Mouse (Mus musculus) midbrain, embryonic 11.5 days (tissue): ENCODE data around the gene Arl15. TPM values are rescaled to one million over a fixed set of nuclear protein-coding genes. Genes with fewer than 3 reads are reported as not detected.

Experiments
- ATAC-seq: fragments of 200-750 bp; cut with Nextera tagmentation; 2 replicates; pipeline ENCODE4 v1.8.0; 2017; ENCODE audit warnings: moderate TSS enrichment, moderate library complexity; ENCODE audit not compliant: low FRiP score
- DNase-seq: peaks from one replicate; pipeline ENCODE4 v3.0.0; 2015; ENCODE audit warnings: low spot score; ENCODE audit errors: missing footprints
- H3K27ac ChIP-seq: fragments of 300-500 bp; sonication (generic); 2 replicates; pipeline ENCODE4 v1.5.1; 2014; ENCODE audit warnings: low read depth, low read length
- H3K27me3 ChIP-seq: fragments of 300-500 bp; sonication (generic); 2 replicates; pipeline ENCODE4 v1.6.1; 2014; ENCODE audit warnings: mild to moderate bottlenecking, low read length, moderate library complexity, mixed read lengths; ENCODE audit not compliant: control insufficient read depth, insufficient read depth
- H3K36me3 ChIP-seq: fragments of 300-500 bp; sonication (generic); 2 replicates; pipeline ENCODE4 v1.6.1; 2014; ENCODE audit warnings: mild to moderate bottlenecking, low read length, moderate library complexity, mixed read lengths; ENCODE audit not compliant: control insufficient read depth, insufficient read depth
- H3K4me1 ChIP-seq: fragments of 300-500 bp; sonication (generic); 2 replicates; pipeline ENCODE4 v1.6.1; 2014; ENCODE audit warnings: low read length; ENCODE audit not compliant: control insufficient read depth, insufficient read depth
- H3K4me2 ChIP-seq: fragments of 300-500 bp; sonication (generic); 2 replicates; pipeline ENCODE4 v1.6.1; 2014; ENCODE audit warnings: mild to moderate bottlenecking, moderate library complexity
- H3K4me3 ChIP-seq: fragments of 300-500 bp; sonication (generic); 2 replicates; pipeline ENCODE4 v1.5.1; 2014; ENCODE audit warnings: low read depth, low read length
- H3K9ac ChIP-seq: fragments of 300-500 bp; sonication (generic); 2 replicates; pipeline ENCODE4 v1.6.1; 2014; ENCODE audit warnings: low read length
- H3K9me3 ChIP-seq: fragments of 300-500 bp; sonication (generic); 2 replicates; pipeline ENCODE4 v1.6.1; 2016; ENCODE audit warnings: low read length; ENCODE audit not compliant: control insufficient read depth
- WGBS: fragments of 180-500 bp; shearing (Covaris S2); extraction: QIAGEN DNeasy Blood & Tissue Kit; methylation state at CpG from one replicate; pipeline ENCODE4 v1.1.7; 2014; 5-methylcytosine and 5-hydroxymethylcytosine counted together
- polyA plus RNA-seq: library from polyadenylated mRNA; unstranded; fragments of >200 nt; fragmentation: Nextera tagmentation; extraction: Ambion mirVana; gene quantifications from 2 replicates; pipeline ENCODE4 v1.2.1, GENCODE M21; 2014

Arl15 gene
- polyA plus RNA-seq, 1 experiment from 2014 or later, result 13.6 TPM

- H3K4me3 ChIP-seq, result no peak overlapping the region
- H3K9me3 ChIP-seq, result no peaks in the 10 kb centered on the region
- 89% methylated on average over 19 of the region's 19 CpGs for WGBS
- H3K9ac ChIP-seq, result no peak overlapping the region
- DNase-seq, result peak; percentile 56
- H3K4me2 ChIP-seq, result no peak overlapping the region
- H3K36me3 ChIP-seq, result no peaks in the 10 kb centered on the region
- H3K4me1 ChIP-seq, result no peaks in the 10 kb centered on the region
- ATAC-seq, result no peak
- H3K27me3 ChIP-seq, result no peaks in the 10 kb centered on the region
- H3K27ac ChIP-seq, result no peak overlapping the region
These were observed 324.0 kb downstream of the Arl15 start for GRCm38 (mm10) chr13:114118104-114118830.

- DNase-seq (no peak), ATAC-seq (no peak)
- H3K27me3 ChIP-seq, result no peaks in the 10 kb centered on the region
- 91% methylated on average over 4 of the region's 4 CpGs for WGBS
- H3K9me3 ChIP-seq, result no peaks in the 10 kb centered on the region
- H3K9ac ChIP-seq, result no peak overlapping the region
- no peak overlapping the region for H3K4me3 ChIP-seq
- H3K27ac ChIP-seq, result no peak overlapping the region
- no peak overlapping the region for H3K4me2 ChIP-seq
- no peaks in the 10 kb centered on the region for H3K36me3 ChIP-seq
- H3K4me1 ChIP-seq, result no peaks in the 10 kb centered on the region
These were observed 325.5 kb downstream of the Arl15 start for GRCm38 (mm10) chr13:114119816-114120215.

DNA sequence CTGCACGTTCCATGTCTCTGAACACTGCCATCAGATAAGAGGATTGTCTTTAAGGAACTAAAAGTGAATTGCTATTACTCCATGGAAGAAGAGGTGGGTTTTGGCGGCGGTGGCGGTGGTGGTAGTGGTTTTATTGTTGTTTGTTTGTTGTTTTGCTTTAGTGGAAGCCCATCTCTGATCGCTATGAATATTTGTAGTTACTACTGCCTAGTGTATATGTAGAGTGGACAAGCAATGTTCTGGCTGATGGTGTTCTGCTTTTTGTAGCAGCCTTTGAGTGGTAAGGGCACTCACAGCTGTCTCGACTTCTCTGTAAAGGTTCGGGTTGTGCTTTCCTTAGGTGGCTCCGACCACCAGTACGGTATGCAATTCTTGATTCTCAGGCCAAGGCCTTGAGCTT is 327.3 kb downstream of the Arl15 start:
- Histone ChIP-seq H3K4me3 (no peak overlapping the region), H3K4me1 (no peaks in the 10 kb centered on the region), H3K9me3 (no peaks in the 10 kb centered on the region), H3K36me3 (no peaks in the 10 kb centered on the region), H3K4me2 (no peak overlapping the region), H3K27ac (no peak overlapping the region), H3K9ac (no peak overlapping the region), H3K27me3 (no peaks in the 10 kb centered on the region)
- ATAC-seq, result no peak
- peak; percentile 67 for DNase-seq
- WGBS, result 92% methylated on average over 9 of the region's 9 CpGs

DNA sequence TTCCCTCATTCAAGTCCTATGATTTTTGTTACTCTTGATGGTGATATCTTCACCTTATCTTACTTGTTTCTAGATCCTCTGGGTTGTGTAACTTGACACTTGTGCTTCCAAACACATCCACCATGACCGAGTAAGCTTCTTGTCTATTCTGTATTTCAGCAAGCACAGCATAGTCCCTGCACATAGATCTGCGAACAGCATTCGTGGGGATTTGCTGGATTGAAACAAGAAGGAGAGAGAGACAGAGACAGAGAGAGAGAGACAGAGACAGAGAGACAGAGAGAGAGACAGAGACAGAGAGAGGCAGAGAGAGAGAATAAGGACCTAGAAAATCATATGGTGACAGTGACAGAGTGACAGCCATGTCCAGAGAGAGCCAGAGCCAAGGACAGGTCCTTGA is 329.1 kb downstream of the Arl15 start:
- H3K9ac ChIP-seq, result no peak overlapping the region
- ATAC-seq, result no peak
- peak; percentile 57 for DNase-seq
- WGBS, result 83% methylated on average over 3 of the region's 3 CpGs
- H3K27me3 ChIP-seq, result no peaks in the 10 kb centered on the region
- H3K4me3 ChIP-seq, result no peak overlapping the region
- H3K9me3 ChIP-seq, result peaks cover 4% of the 10 kb centered on the region; the same call in 1 of the 2 replicates
- H3K4me2 ChIP-seq, result no peak overlapping the region
- no peaks in the 10 kb centered on the region for H3K4me1 ChIP-seq
- H3K27ac ChIP-seq, result no peak overlapping the region
- H3K36me3 ChIP-seq, result no peaks in the 10 kb centered on the region

DNA sequence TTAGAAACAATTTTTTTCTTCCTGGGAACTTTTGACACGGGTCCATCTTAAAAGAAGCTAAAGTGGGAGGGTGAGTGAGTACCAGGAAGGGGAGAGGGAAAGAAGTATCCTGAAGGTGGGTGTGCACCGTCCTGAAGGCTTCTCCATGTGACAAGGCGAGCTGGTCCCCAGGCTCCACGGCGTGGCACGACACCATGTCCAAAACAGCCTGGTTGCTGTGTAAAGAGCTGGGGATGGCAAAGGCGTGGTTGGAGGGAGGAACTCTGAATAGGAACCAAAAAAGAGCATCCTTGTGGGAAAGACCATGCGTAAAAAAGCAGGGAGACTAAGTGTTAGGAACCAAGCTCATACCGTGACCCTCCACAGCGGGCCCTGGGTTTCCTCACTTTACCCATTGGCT is 330.1 kb downstream of the Arl15 start:
- Histone ChIP-seq H3K4me1 (no peaks in the 10 kb centered on the region), H3K9ac (no peak overlapping the region), H3K4me3 (no peak overlapping the region), H3K9me3 (peaks cover 6% of the 10 kb centered on the region; the same call in 1 of the 2 replicates), H3K4me2 (no peak overlapping the region), H3K27ac (no peak overlapping the region), H3K36me3 (no peaks in the 10 kb centered on the region), H3K27me3 (no peaks in the 10 kb centered on the region)
- DNase-seq, result peak; percentile 76
- WGBS, result 88% methylated on average over 10 of the region's 10 CpGs
- no peak for ATAC-seq

DNA sequence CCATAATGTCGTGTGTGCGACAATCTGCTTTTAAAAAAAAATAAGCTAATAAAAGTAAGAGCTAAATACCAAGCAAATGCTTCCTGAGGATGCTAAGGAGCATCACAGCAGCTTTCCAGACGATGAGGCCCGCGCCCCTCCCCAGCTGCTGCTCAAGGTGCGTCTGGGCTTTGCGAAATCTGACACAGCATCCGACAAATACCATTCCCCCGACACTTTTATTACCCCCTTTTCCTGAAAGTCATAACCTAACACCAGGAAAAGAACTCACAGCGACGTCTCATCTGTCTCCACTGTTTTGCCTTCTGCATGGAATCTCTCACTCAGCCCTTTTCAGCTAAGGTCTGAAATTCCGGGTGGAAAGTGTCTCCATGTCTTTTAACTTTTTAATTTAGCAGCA is 330.7 kb downstream of the Arl15 start:
- WGBS, result 86% methylated on average over 12 of the region's 12 CpGs
- Histone ChIP-seq H3K4me3 (no peak overlapping the region), H3K36me3 (no peaks in the 10 kb centered on the region), H3K27ac (no peak overlapping the region), H3K4me2 (no peak overlapping the region), H3K9me3 (peaks cover 6% of the 10 kb centered on the region; the same call in 1 of the 2 replicates), H3K4me1 (no peaks in the 10 kb centered on the region), H3K27me3 (no peaks in the 10 kb centered on the region), H3K9ac (no peak overlapping the region)
- ATAC-seq, result no peak
- DNase-seq, result no peak

DNA sequence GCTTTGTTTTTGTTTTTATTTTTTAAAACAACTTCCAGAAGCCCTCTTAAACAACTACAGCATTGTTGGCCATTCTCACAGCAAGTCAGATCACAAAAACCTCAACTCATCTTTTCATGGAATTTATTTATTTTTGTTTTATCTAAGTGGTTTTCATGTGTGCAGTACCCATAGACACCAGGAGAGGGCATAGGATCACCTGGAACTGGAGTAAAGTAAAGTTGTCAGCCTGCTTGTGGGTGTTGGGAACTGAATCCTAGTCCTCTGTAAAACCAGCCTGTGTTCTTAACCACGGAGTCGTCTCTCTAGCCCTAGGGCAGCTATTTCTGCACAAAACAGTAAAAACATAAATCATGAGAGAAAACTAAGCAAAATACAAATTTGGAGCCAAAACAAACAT is 334.1 kb downstream of the Arl15 start:
- DNase-seq (peak; percentile 64), ATAC-seq (no peak)
- Histone ChIP-seq H3K27me3 (no peaks in the 10 kb centered on the region), H3K9me3 (peaks cover 6% of the 10 kb centered on the region; the same call in 1 of the 2 replicates), H3K4me2 (no peak overlapping the region), H3K4me3 (no peak overlapping the region), H3K36me3 (no peaks in the 10 kb centered on the region), H3K27ac (no peak overlapping the region), H3K4me1 (no peaks in the 10 kb centered on the region), H3K9ac (no peak overlapping the region)
- WGBS, result 97% methylated on average over 2 of the region's 2 CpGs

DNA sequence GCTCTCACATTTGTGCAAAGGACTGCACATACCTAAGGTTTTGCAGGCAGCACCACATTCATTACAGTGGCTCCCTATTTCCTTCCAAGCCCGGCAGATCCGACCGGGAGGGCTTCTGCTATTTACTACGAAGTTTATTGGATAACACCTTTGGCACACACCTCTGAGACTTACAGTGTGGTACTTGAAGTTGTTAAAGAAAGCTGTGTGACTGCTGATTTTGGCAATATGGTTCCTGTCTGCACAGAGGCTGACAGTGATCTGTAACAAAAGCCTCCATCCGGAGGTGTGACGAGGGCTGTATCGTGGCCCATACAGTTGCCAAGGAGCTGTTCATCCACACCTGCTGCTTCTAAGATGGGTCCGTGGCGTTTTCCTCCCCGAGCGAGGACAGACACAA is 335.7 kb downstream of the Arl15 start:
- Histone ChIP-seq H3K9me3 (peaks cover 6% of the 10 kb centered on the region; the same call in 1 of the 2 replicates), H3K27me3 (no peaks in the 10 kb centered on the region), H3K9ac (no peak overlapping the region), H3K4me1 (no peaks in the 10 kb centered on the region), H3K4me3 (no peak overlapping the region), H3K27ac (no peak overlapping the region), H3K36me3 (no peaks in the 10 kb centered on the region), H3K4me2 (no peak overlapping the region)
- DNase-seq, result no peak
- 91% methylated on average over 11 of the region's 11 CpGs for WGBS
- no peak for ATAC-seq

DNA sequence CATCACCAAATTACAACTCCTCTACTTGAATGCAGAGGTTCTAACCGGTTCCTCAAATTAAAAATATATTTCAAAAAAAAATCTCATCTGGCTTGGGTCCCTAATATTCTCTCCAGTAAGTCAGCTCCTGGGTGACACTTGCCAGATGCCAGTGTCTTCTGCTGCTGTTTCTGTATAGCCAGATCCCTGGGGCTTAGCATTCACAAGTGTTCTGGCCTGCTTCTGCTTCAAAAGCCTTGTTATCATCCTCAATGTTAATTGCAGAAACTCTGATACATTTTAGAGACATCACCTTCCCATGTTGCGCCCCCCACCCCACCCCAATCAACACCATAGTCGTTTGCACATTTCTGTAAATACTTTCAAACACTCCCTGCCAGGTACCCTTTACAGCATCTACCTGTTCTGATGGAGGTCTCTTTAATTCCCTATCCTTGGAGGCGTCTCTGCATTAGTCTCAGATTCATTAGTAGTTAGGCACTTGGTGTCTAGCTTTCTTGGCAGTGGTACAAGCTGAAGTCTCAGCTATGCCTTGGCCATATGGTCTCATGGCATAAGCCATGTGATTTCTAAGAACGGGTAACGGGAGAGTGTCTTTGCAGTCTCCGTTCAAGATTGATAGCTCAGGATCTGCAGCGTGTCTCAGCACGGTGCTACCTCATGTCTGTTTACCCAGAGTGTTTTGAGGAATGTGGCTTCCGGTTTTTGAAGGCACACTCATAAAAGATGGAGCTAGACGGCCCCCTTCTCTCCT is 336.4 kb downstream of the Arl15 start:
- Histone ChIP-seq H3K4me1 (no peaks in the 10 kb centered on the region), H3K9me3 (peaks cover 6% of the 10 kb centered on the region; the same call in 1 of the 2 replicates), H3K27me3 (no peaks in the 10 kb centered on the region), H3K36me3 (no peaks in the 10 kb centered on the region), H3K4me2 (no peak overlapping the region), H3K9ac (no peak overlapping the region), H3K4me3 (no peak overlapping the region), H3K27ac (no peak overlapping the region)
- ATAC-seq (no peak), DNase-seq (no peak)
- 93% methylated on average over 11 of the region's 11 CpGs for WGBS
